Mouse (Mus musculus) stomach, postnatal 0 days (tissue): ENCODE data around the gene Ptch1. TPM values are rescaled to one million over a fixed set of nuclear protein-coding genes. Genes with fewer than 3 reads are reported as not detected.

Experiments used
- ATAC-seq: fragments of 200-750 bp; cut with Nextera tagmentation; 2 replicates; pipeline ENCODE4 v1.8.0; 2017; ENCODE audit not compliant: low FRiP score, low TSS enrichment
- DNase-seq: peaks from one replicate; pipeline ENCODE4 v3.0.0-alpha.2; 2016; ENCODE audit warnings: low spot score
- H3K27ac ChIP-seq: fragments of 300-500 bp; sonication (generic); replicated peaks from 2 replicates; pipeline ENCODE4 v1.5.1; 2014; ENCODE audit warnings: mild to moderate bottlenecking, control low read depth
- H3K27me3 ChIP-seq: fragments of 300-500 bp; sonication (generic); 2 replicates; pipeline ENCODE4 v1.6.1; 2014; ENCODE audit warnings: low read length; ENCODE audit not compliant: control insufficient read depth, insufficient read depth
- H3K36me3 ChIP-seq: fragments of 300-500 bp; sonication (generic); 2 replicates; pipeline ENCODE4 v1.6.1; 2014; ENCODE audit warnings: low read length, mixed read lengths; ENCODE audit not compliant: control insufficient read depth, insufficient read depth
- H3K4me1 ChIP-seq: fragments of 300-500 bp; sonication (generic); replicated peaks from 2 replicates; pipeline ENCODE4 v1.6.1; 2014; ENCODE audit warnings: antibody characterized with exemption; ENCODE audit not compliant: control insufficient read depth, insufficient read depth
- H3K4me2 ChIP-seq: fragments of 300-500 bp; sonication (generic); replicated peaks from 2 replicates; pipeline ENCODE4 v1.6.1; 2014; ENCODE audit warnings: low read depth, mild to moderate bottlenecking, control low read depth, moderate library complexity
- H3K4me3 ChIP-seq: fragments of 300-500 bp; sonication (generic); 2 replicates; pipeline ENCODE4 v1.5.1; 2014; ENCODE audit warnings: low read depth, low read length, control low read depth
- H3K9ac ChIP-seq: fragments of 300-500 bp; sonication (generic); 2 replicates; pipeline ENCODE4 v1.6.1; 2014; ENCODE audit warnings: mild to moderate bottlenecking, low read length, control low read depth, mixed read lengths
- H3K9me3 ChIP-seq: fragments of 300-500 bp; sonication (generic); 2 replicates; pipeline ENCODE4 v1.6.1; 2016; ENCODE audit warnings: low read length; ENCODE audit not compliant: control insufficient read depth
- CTCF ChIP-seq: IDR thresholded peaks from 2 replicates; pipeline ENCODE4 v1.5.1; 2016; ENCODE audit warnings: antibody characterized with exemption, low read depth, mild to moderate bottlenecking, moderate library complexity
- EP300 ChIP-seq: optimal IDR thresholded peaks from 2 replicates; pipeline ENCODE3; 2016; ENCODE audit warnings: antibody characterized with exemption
- WGBS: fragments of 180-500 bp; shearing (Covaris S2); extraction: QIAGEN DNeasy Blood & Tissue Kit; methylation state at CpG from one replicate; pipeline ENCODE4 v1.1.7; 2014; 5-methylcytosine and 5-hydroxymethylcytosine counted together
- polyA plus RNA-seq: library from polyadenylated mRNA; unstranded; fragments of >200 nt; fragmentation: Nextera tagmentation; extraction: Ambion mirVana; gene quantifications from 2 replicates; pipeline ENCODE4 v1.2.1, GENCODE M21; 2015

Gene Ptch1
- polyA plus RNA-seq, 1 experiment from 2014 or later, result 8.5 TPM

DNA sequence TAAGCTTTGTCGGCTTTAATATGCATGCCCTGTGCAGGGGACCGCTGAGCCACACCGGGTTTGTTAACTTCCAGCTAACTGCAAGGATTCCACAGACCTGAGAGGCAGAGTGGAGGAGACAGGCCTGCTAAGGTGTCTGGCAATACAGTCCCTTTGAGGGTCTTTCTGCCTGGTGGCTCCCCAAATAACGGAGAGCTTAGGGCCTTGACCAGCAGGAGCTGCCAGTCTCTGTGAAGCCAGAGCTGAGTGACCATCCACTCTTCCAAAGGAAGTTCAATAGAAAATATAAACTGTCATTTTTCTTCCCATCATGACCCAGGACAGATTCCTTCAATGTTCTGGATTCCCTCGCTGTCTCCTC lies 4.0 kb downstream of the Ptch1 start:
- Histone ChIP-seq H3K27ac (peak overlapping the region; percentile 89), H3K9me3 (no peaks in the 10 kb centered on the region), H3K9ac (peak overlapping the region; percentile 18; the same call in 1 of the 2 replicates), H3K4me2 (peak overlapping the region; percentile 97; the same call in 1 of the 2 replicates), H3K4me1 (peaks cover 3% of the 10 kb centered on the region; the same call in 1 of the 2 replicates), H3K4me3 (no peak overlapping the region), H3K36me3 (no peaks in the 10 kb centered on the region), H3K27me3 (no peaks in the 10 kb centered on the region)
- DNase-seq (no peak), ATAC-seq (no peak)
- 44% methylated on average over 5 of the region's 5 CpGs for WGBS
- TF ChIP-seq EP300 (no peak), CTCF (no peak)

DNA sequence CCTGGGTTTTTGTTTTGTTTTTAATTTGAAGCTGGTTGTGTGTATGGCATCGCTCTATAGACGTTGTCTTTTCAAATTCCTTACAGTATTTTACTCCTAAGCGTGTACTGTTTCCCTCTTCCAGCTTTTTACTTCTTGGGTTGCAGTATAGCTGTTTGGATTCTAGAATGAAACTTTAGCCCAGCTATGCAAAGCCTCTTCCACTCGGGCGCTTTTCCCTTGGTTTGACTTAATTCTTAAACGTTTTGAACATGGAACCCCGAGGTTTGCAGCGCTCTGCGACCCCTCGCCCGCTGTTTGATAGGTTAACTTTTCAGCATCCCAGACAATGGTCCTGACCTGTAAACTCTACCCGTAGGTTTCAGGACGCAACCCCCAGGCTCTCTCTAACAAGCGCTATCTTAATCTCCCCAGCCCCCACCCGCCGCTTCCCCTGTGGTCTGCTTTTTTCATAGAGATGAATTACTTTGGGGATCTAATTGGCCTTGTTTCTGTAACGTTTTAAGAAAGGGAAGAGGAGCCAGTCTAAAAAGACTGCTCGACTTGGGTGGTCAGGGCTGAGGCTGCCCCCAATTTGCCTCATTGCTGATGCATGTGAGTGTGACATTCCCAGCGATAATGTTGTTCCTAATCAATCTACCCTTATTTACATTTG lies 4.5 kb downstream of the Ptch1 start:
- Histone ChIP-seq H3K27me3 (no peaks in the 10 kb centered on the region), H3K9ac (peak overlapping the region; percentile 64; the same call in 1 of the 2 replicates), H3K4me1 (peaks cover 3% of the 10 kb centered on the region; the same call in 1 of the 2 replicates), H3K27ac (peak overlapping the region; percentile 89), H3K9me3 (no peaks in the 10 kb centered on the region), H3K4me3 (peak overlapping the region; percentile 93), H3K36me3 (no peaks in the 10 kb centered on the region), H3K4me2 (peak overlapping the region; percentile 97)
- WGBS, result 21% methylated on average over 19 of the region's 19 CpGs
- ATAC-seq, result no peak
- no peak for DNase-seq
- TF ChIP-seq EP300 (no peak), CTCF (no peak)

- Histone ChIP-seq H3K9ac (peak overlapping the region; percentile 64), H3K4me1 (peaks cover 3% of the 10 kb centered on the region; the same call in 1 of the 2 replicates), H3K4me3 (peak overlapping the region; percentile 93), H3K9me3 (no peaks in the 10 kb centered on the region), H3K36me3 (no peaks in the 10 kb centered on the region), H3K4me2 (peak overlapping the region; percentile 97), H3K27me3 (no peaks in the 10 kb centered on the region), H3K27ac (peak overlapping the region; percentile 89)
- ATAC-seq (no peak), DNase-seq (no peak)
- TF ChIP-seq EP300, result no peak
- no peak for TF ChIP-seq CTCF
- WGBS, result 2% methylated on average over 14 of the region's 14 CpGs
Measured at GRCm38 (mm10) chr13:63568306-63568705, 5.1 kb downstream of the Ptch1 start.

GRCm38 (mm10) chr13:63567677-63568293 lies 5.6 kb downstream of the Ptch1 start:
- Histone ChIP-seq H3K36me3 (no peaks in the 10 kb centered on the region), H3K27ac (peak overlapping the region; percentile 89), H3K27me3 (no peaks in the 10 kb centered on the region), H3K4me1 (peaks cover 3% of the 10 kb centered on the region; the same call in 1 of the 2 replicates), H3K9ac (peak overlapping the region; percentile 64), H3K4me2 (peak overlapping the region; percentile 97), H3K4me3 (peak overlapping the region; percentile 93), H3K9me3 (no peaks in the 10 kb centered on the region)
- peak; percentile 93 for ATAC-seq
- TF ChIP-seq EP300, result peak; percentile 82
- peak; percentile 43 for TF ChIP-seq CTCF
- WGBS, result under 1% methylated on average over 59 of the region's 62 CpGs
- peak; percentile 96 for DNase-seq

GRCm38 (mm10) chr13:63566018-63567015 lies 7.1 kb downstream of the Ptch1 start:
- WGBS, result under 1% methylated on average over 42 of the region's 46 CpGs
- peak overlapping the region; percentile 97 for H3K4me2 ChIP-seq
- no peaks in the 10 kb centered on the region for H3K36me3 ChIP-seq
- no peaks in the 10 kb centered on the region for H3K27me3 ChIP-seq
- TF ChIP-seq CTCF, result 0 out of 2 replicates have a peak, but pooled peaks have one; percentile 20
- TF ChIP-seq EP300, result peak; percentile 66
- ATAC-seq, result peak; percentile 41; the same call in 1 of the 2 replicates
- H3K4me1 ChIP-seq, result no peaks in the 10 kb centered on the region
- peak overlapping the region; percentile 93 for H3K4me3 ChIP-seq
- H3K9me3 ChIP-seq, result no peaks in the 10 kb centered on the region
- peak; percentile 88 for DNase-seq
- peak overlapping the region; percentile 93 for H3K9ac ChIP-seq
- peak overlapping the region; percentile 98 for H3K27ac ChIP-seq
